Mouse (Mus musculus) heart, embryonic 10.5 days (tissue): ENCODE data around the gene Prss32. TPM values are rescaled to one million over a fixed set of nuclear protein-coding genes. Genes with fewer than 3 reads are reported as not detected.
A peak's percentile ranks its signal among the peaks of the same experiment; 100 is the strongest.

Experiments used
- DNase-seq: peaks from one replicate; pipeline ENCODE4 v3.0.0-alpha.2; 2017; ENCODE audit warnings: low spot score
- H3K27ac ChIP-seq: fragments of 300-500 bp; sonication (generic); 2 replicates; pipeline ENCODE4 v1.5.1; 2016; ENCODE audit warnings: mild to moderate bottlenecking
- H3K27me3 ChIP-seq: fragments of 300-500 bp; sonication (generic); 2 replicates; pipeline ENCODE4 v1.6.1; 2016; ENCODE audit warnings: mild to moderate bottlenecking; ENCODE audit not compliant: poor library complexity, insufficient read depth, severe bottlenecking
- H3K36me3 ChIP-seq: fragments of 300-500 bp; sonication (generic); 2 replicates; pipeline ENCODE4 v1.6.1; 2016; ENCODE audit warnings: mild to moderate bottlenecking, moderate library complexity
- H3K4me1 ChIP-seq: fragments of 300-500 bp; sonication (generic); 2 replicates; pipeline ENCODE4 v1.6.1; 2016; ENCODE audit warnings: mild to moderate bottlenecking
- H3K4me3 ChIP-seq: fragments of 300-500 bp; sonication (generic); 2 replicates; pipeline ENCODE4 v1.5.1; 2016; ENCODE audit warnings: mild to moderate bottlenecking, moderate library complexity
- H3K9me3 ChIP-seq: fragments of 300-500 bp; sonication (generic); 2 replicates; pipeline ENCODE4 v1.6.1; 2016; ENCODE audit warnings: mild to moderate bottlenecking, moderate library complexity
- WGBS: fragments of 180-500 bp; shearing (Covaris S2); methylation state at CpG from one replicate; pipeline ENCODE4 v1.1.7; 2016; 5-methylcytosine and 5-hydroxymethylcytosine counted together
- polyA plus RNA-seq: library from polyadenylated mRNA; unstranded; fragments of >200 nt; fragmentation: Nextera tagmentation; extraction: Ambion mirVana; gene quantifications from 2 replicates; pipeline ENCODE4 v1.2.1, GENCODE M21; 2016

The Prss32 gene
- polyA plus RNA-seq: not detected in 2 replicates

DNA sequence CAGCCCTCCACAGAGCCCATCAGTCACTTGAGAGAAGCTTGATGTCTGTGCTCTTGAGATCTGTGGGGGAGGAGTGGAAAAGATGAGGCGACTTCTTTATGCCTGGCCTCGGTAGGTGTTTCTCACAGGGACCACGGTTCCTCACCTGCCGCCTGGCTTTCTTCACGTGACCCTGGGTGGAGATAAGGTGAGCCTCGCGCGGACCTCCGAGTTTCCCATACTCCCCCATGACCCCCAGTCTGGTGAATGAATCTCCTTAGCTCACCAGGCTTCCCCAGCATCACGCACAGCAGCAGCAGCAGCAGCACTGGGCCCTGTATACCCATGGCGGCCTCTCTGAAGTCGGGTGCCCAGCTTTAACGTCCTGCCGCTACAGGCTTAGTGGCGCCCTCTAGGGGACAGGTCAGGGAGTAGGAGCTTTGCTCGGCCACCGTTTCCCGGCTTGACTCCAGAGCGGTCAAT, at the start of gene Prss32, which contains the start of gene Prss41:
TSS of gene Prss32 (plus strand) at position 44 of the 462 bp plus-strand sequence.
TSS of gene Prss41 (minus strand) at position 361 of the 462 bp plus-strand sequence.
- Histone ChIP-seq H3K27ac (peak within 1 kb of the TSS; percentile 29; the same call in 1 of the 2 replicates), H3K4me1 (peaks cover 12% of the 10 kb centered on the region), H3K36me3 (no peaks in the 10 kb centered on the region), H3K4me3 (peak within 1 kb of the TSS; percentile 44), H3K27me3 (peaks cover 9% of the 10 kb centered on the region), H3K9me3 (no peaks in the 10 kb centered on the region)
- WGBS: 13% methylated on average over 19 of the region's 19 CpGs
- no peak for DNase-seq

DNA sequence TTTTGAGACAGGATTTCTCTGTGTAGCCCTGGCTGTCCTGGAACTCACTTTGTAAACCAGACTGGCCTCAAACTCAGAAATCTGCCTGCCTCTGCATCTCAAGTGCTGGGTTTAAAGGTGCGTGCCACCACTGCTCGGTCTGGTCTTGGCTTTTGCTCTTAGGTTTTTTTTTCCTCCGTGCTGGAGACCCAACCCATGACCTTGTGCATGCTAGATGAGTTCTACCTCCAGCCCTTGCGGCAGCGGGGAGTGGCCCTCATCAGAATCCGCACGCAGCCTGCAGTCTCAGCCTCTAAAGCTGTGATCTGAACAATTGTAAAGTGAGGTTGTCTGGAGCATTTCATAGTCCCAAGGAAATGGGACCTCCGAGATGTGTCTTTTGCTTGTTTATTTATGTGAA, 48.3 kb upstream of the Prss32 start:
- WGBS: 88% methylated on average over 8 of the region's 8 CpGs
- no peak overlapping the region for H3K4me3 ChIP-seq
- no peak for DNase-seq
- H3K4me1 ChIP-seq: peaks cover 9% of the 10 kb centered on the region
- H3K36me3 ChIP-seq: peaks cover 4% of the 10 kb centered on the region; the same call in 1 of the 2 replicates
- H3K27ac ChIP-seq: no peak overlapping the region
- H3K9me3 ChIP-seq: no peaks in the 10 kb centered on the region
- no peaks in the 10 kb centered on the region for H3K27me3 ChIP-seq

DNA sequence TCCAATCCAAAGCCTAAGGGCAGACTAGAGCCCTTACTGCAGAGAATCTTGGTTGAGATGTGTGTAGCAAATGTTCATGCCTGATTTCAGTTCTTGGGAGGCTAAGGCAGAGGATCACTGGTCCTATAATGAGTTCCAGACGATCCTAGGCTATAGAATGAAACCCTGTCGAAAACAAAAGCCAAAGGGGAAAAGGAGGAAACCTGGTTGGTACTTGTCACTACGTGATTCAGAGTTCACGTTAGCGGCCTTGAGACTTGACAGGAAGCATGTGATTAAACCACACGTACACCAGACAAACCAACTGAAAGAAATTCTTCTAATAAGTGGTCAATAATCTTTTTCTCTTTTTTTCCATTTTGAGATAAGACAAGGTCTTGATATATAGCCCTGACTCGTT, 46.3 kb upstream of the Prss32 start:
- Histone ChIP-seq H3K27ac (no peak overlapping the region), H3K4me1 (peaks cover 5% of the 10 kb centered on the region; the same call in 1 of the 2 replicates), H3K4me3 (no peak overlapping the region), H3K36me3 (peaks cover 4% of the 10 kb centered on the region; the same call in 1 of the 2 replicates), H3K9me3 (no peaks in the 10 kb centered on the region), H3K27me3 (no peaks in the 10 kb centered on the region)
- 68% methylated on average over 7 of the region's 7 CpGs for WGBS
- no peak for DNase-seq

DNA sequence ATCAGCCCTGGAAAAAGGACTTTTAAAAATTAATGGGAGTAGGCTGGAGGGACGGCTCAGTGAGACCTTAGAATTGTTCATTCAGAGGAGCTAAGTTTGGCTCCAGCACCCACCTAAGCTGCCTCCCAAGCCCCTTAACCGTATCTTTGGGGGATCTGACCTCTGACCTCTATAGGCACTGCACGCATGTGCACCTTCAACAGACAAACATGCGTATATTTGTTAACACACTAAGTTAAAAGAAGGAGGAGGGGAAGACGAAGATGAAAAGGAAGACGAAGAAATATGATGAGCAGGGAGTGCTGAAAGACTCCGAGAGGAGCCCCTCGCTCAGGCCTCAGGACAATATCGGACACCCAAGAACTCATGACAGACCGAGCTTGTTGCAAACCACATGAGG, 42.0 kb upstream of the Prss32 start:
- peaks cover 16% of the 10 kb centered on the region; the same call in 1 of the 2 replicates for H3K4me1 ChIP-seq
- H3K36me3 ChIP-seq: peaks cover 4% of the 10 kb centered on the region; the same call in 1 of the 2 replicates
- WGBS: 93% methylated on average over 10 of the region's 10 CpGs
- H3K27me3 ChIP-seq: no peaks in the 10 kb centered on the region
- H3K9me3 ChIP-seq: no peaks in the 10 kb centered on the region
- DNase-seq: no peak
- no peak overlapping the region for H3K27ac ChIP-seq
- H3K4me3 ChIP-seq: no peak overlapping the region

DNA sequence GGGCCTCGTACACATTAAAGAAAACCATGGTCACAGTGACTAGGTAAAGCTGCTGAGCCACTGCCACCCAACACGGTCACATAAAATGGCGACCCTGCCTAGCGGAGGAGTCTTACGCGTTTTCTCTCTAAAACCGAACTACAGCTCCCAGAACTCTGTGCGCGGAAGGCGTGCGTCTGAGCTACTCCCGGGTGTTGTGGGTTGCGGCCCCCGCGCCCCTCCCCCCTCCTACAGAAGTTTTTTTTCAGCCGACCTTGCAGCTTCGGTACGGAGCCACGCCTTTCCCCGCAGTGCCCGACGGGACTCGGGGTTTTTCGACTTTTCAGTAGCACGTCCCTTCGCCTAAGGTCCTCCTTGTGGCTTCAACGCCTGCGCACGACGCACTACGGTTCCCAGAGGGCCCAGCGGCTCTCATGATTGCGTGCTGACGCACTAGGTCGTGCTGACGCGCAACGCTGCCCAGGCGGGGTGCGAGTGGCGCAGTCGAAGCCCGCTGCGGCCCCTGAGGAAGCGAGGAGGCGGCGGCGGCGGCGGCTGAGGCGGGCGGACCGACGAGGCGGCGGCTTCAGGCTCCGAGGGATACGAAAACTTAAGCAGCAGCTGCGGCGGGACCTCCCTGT, 40.8 kb upstream of the Prss32 start:
- peak; percentile 99 for DNase-seq
- H3K27me3 ChIP-seq: no peaks in the 10 kb centered on the region
- peaks cover 22% of the 10 kb centered on the region for H3K4me1 ChIP-seq
- peaks cover 13% of the 10 kb centered on the region for H3K36me3 ChIP-seq
- no peaks in the 10 kb centered on the region for H3K9me3 ChIP-seq
- H3K4me3 ChIP-seq: peak overlapping the region; percentile 98
- WGBS: under 1% methylated on average over 60 of the region's 60 CpGs
- H3K27ac ChIP-seq: peak overlapping the region; percentile 98

DNA sequence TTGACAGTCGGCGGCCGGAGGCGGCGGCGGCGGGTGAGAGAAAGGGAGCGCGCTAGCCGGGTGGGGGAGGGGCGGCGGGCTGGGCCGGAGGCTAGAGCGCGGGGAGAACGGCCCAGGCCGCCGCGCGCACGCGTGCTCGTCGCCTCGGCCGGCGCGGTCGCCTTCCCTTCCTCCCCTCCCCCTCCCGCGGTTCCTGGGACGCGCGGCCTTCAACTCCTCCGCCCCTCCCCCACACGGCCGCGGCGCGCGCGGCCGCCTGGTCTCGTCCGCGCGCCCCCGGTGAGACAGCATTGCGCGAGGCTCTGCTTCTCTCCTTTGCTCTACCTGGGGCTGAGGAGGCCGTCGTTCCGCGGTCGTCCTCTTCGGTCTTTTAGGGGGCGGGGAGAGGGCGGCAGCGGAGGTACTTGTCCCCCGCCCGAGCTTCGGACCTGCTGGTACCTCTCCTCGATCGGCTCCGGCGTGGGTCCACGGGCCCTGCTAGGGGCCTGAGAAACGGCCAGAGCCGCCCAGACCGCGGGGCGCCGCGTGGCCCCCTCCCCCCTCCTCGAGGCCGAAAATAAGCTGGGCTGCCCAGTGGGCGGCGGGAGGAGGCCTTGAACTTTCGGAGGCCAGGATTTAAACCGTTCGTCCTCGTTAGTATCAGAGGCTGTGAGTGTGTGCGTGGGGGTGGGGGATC, 40.2 kb upstream of the Prss32 start:
- DNase-seq: peak; percentile 92

DNA sequence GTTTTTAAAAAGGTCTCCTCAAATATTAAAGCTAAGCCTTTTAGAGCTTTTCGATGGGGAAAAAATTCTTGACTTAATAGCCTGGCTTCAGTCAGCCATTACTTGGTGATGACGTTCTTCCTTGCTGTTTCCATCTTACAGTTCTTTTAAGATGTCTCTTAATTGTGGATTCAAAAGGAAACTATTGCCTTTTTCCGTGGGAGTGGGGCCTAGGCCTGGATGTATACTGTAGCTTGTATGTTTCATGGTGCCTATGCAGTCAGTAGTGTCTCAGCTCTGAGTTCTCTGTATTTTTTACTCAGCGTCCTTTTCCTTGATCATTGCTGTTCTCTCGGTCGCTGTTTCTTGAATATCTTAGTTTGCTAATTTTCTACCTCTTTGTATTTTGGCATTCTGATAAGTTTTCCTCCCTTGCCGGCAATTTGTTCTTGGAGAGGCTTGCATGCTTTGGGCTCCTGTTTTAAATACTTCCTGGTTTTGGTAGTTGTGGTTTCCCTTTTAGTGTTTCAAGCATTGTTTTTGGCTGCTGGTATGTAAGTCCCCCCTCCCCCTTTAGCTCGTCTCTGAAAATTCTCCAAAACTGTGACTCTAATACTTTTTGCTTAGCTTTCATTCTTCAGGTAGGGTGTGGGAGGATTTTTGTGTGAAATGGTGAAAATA, 39.1 kb upstream of the Prss32 start:
- DNase-seq: no peak
- Histone ChIP-seq H3K4me3 (peak overlapping the region; percentile 98), H3K27ac (peak overlapping the region; percentile 98), H3K4me1 (peaks cover 22% of the 10 kb centered on the region), H3K9me3 (no peaks in the 10 kb centered on the region), H3K36me3 (peaks cover 28% of the 10 kb centered on the region), H3K27me3 (no peaks in the 10 kb centered on the region)
- WGBS: 5% methylated on average over 8 of the region's 8 CpGs

More for the DNA sequence above, 40.2 kb upstream of the Prss32 start:
- under 1% methylated on average over 76 of the region's 83 CpGs for WGBS
- Histone ChIP-seq H3K27ac (peak overlapping the region; percentile 98), H3K9me3 (no peaks in the 10 kb centered on the region), H3K4me3 (peak overlapping the region; percentile 98), H3K36me3 (peaks cover 18% of the 10 kb centered on the region), H3K27me3 (no peaks in the 10 kb centered on the region), H3K4me1 (peaks cover 22% of the 10 kb centered on the region)

DNA sequence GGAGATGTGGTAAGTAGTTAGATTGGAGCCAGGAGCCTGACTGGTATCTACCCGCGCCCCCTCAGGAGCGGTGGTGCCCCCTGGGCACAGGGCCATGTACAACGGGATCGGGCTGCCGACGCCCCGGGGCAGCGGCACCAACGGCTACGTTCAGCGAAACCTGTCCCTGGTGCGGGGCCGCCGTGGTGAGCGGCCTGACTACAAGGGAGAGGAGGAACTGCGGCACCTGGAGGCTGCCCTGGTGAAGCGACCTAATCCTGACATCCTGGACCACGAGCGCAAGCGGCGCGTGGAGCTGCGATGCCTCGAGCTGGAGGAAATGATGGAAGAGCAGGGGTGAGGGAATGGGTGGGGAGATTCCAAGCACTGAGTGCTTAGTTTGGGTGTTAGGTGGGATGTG, 36.8 kb upstream of the Prss32 start:
- Histone ChIP-seq H3K36me3 (peaks cover 52% of the 10 kb centered on the region), H3K27ac (no peak overlapping the region), H3K9me3 (no peaks in the 10 kb centered on the region), H3K4me3 (peak overlapping the region; percentile 23; the same call in 1 of the 2 replicates), H3K4me1 (peaks cover 19% of the 10 kb centered on the region), H3K27me3 (no peaks in the 10 kb centered on the region)
- no peak for DNase-seq
- 85% methylated on average over 25 of the region's 25 CpGs for WGBS

DNA sequence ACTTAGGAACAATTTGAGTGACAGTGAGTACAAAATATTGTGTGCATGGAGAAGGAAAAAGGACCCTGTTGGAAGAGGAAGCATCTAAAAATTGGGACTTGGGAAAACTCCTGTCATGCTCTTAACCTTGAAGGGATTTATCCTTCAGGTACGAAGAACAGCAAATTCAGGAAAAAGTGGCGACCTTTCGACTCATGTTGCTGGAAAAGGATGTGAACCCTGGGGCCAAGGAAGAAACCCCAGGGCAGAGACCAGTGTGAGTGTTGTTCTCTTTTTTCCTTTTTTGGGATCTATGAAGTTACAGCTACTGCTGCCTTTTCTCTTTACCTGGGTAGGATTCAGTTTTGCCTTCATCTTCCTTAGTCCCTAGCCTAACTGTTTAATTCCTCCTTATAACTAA, 35.7 kb upstream of the Prss32 start:
- peaks cover 62% of the 10 kb centered on the region for H3K36me3 ChIP-seq
- DNase-seq: no peak

DNA sequence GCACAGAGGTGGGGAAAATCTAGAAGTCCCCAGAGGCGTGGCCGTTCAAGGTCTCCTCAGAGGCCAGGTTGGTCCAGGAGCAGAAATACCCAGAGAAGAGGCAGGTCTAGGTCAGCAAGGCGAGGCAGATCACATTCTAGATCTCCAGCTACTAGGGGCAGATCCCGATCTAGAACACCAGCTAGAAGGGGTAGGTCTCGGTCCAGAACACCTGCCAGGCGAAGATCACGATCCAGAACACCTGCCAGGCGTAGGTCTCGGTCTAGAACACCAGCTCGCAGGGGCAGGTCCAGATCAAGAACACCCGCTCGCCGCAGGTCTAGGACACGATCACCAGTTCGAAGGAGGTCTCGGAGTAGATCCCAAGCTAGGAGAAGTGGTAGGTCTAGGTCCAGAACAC, 28.0 kb upstream of the Prss32 start:
- Histone ChIP-seq H3K9me3 (peaks cover 12% of the 10 kb centered on the region; the same call in 1 of the 2 replicates), H3K4me1 (no peaks in the 10 kb centered on the region), H3K27ac (no peak overlapping the region), H3K27me3 (no peaks in the 10 kb centered on the region), H3K36me3 (peaks cover 99% of the 10 kb centered on the region), H3K4me3 (no peak overlapping the region)
- no peak for DNase-seq
- WGBS: 98% methylated on average over 16 of the region's 16 CpGs

More for the DNA sequence above, 35.7 kb upstream of the Prss32 start:
- Histone ChIP-seq H3K4me1 (peaks cover 16% of the 10 kb centered on the region), H3K27ac (no peak overlapping the region), H3K9me3 (no peaks in the 10 kb centered on the region), H3K4me3 (no peak overlapping the region), H3K27me3 (no peaks in the 10 kb centered on the region)
- 93% methylated on average over 3 of the region's 3 CpGs for WGBS

DNA sequence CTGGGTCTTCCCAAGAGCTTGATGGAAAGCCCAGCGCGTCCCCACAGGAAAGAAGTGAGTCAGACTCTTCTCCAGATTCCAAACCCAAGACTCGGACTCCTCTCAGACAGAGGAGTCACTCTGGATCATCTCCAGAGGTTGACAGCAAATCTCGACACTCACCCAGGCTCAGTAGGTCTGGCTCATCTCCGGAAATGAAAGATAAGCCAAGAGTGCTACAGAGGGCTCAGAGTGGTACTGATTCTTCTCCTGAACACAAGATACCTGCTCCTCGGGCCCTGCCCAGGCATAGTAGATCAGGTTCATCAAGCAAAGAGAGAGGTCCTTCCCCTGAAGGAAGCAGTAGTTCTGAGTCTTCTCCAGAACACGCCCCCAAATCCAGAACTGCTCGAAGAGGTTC, 25.1 kb upstream of the Prss32 start:
- no peak for DNase-seq
- Histone ChIP-seq H3K4me3 (no peak overlapping the region), H3K36me3 (peaks cover 100% of the 10 kb centered on the region), H3K9me3 (peaks cover 12% of the 10 kb centered on the region; the same call in 1 of the 2 replicates), H3K27ac (no peak overlapping the region), H3K27me3 (no peaks in the 10 kb centered on the region), H3K4me1 (peaks cover 12% of the 10 kb centered on the region; the same call in 1 of the 2 replicates)
- 94% methylated on average over 8 of the region's 8 CpGs for WGBS

DNA sequence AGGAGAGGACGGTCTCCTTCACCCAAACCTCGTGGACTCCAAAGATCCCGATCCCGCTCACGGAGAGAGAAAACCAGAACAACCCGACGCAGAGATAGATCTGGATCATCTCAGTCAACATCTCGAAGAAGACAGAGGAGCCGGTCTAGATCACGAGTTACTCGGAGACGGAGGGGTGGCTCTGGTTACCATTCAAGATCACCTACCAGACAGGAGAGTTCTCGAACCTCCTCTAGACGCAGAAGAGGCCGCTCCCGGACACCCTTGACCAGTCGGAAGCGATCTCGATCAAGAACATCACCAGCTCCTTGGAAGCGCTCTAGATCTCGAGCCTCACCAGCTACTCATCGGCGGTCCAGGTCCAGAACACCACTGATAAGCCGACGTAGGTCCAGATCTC, 24.4 kb upstream of the Prss32 start:
- H3K9me3 ChIP-seq: peaks cover 12% of the 10 kb centered on the region; the same call in 1 of the 2 replicates
- H3K4me3 ChIP-seq: no peak overlapping the region
- H3K27me3 ChIP-seq: no peaks in the 10 kb centered on the region
- H3K27ac ChIP-seq: no peak overlapping the region
- peaks cover 100% of the 10 kb centered on the region for H3K36me3 ChIP-seq
- no peak for DNase-seq
- peaks cover 12% of the 10 kb centered on the region; the same call in 1 of the 2 replicates for H3K4me1 ChIP-seq
- 97% methylated on average over 25 of the region's 25 CpGs for WGBS
